In genomic region chr10:59911091-59911490, GRCm38 (mm10) we compare ENCODE assay signal across 9 mouse cellular contexts. TPM values are rescaled to one million over a fixed set of nuclear protein-coding genes. Genes with fewer than 3 reads are reported as not detected.
DNase-seq lines count a peak whose midpoint lies in the region; ATAC-seq lines count a peak whose summit lies in the region.
"Had no signal": no experiment of that assay in that cellular context is flagged by ENCODE, and none has a peak within 500 bp of the region (broad histone marks: within the 10 kb centered on the region; RNA-seq: fewer than 3 reads in every experiment).

No protein-coding gene starts in this region.

- peak overlapping the region; percentile 86 for H3K27ac ChIP-seq in forebrain, embryonic 10.5 days
- no peak overlapping the region for H3K27ac ChIP-seq in forebrain, embryonic 15.5 days (replicated peaks)
- H3K27ac ChIP-seq in hindbrain, embryonic 10.5 days, result peak overlapping the region; percentile 86
- peak overlapping the region; percentile 40; the same call in 1 of the 2 replicates for H3K27ac ChIP-seq in midbrain, embryonic 11.5 days (ENCODE audit: low read depth, low read length)

- peaks cover 65% of the 10 kb centered on the region for H3K4me1 ChIP-seq in forebrain, embryonic 10.5 days
- peaks cover 33% of the 10 kb centered on the region for H3K4me1 ChIP-seq in forebrain, embryonic 15.5 days
- peaks cover 68% of the 10 kb centered on the region for H3K4me1 ChIP-seq in hindbrain, embryonic 10.5 days (replicated peaks)
- H3K4me1 ChIP-seq in midbrain, embryonic 11.5 days (ENCODE audit: control insufficient read depth, insufficient read depth, low read length), result peaks cover 33% of the 10 kb centered on the region

- H3K4me2 ChIP-seq in forebrain, embryonic 15.5 days (replicated peaks), result no peak overlapping the region; the same call in 1 of the 2 replicates
- H3K4me2 ChIP-seq in midbrain, embryonic 11.5 days, result peak overlapping the region; percentile 37

- peaks cover 39% of the 10 kb centered on the region for H3K27me3 ChIP-seq in forebrain, embryonic 10.5 days (ENCODE audit: poor library complexity, severe bottlenecking)
- no peaks in the 10 kb centered on the region for H3K27me3 ChIP-seq in forebrain, embryonic 15.5 days
- H3K27me3 ChIP-seq in hindbrain, embryonic 10.5 days (ENCODE audit: insufficient read depth, poor library complexity, severe bottlenecking), result peaks cover 16% of the 10 kb centered on the region; the same call in 1 of the 2 replicates
- H3K27me3 ChIP-seq in midbrain, embryonic 11.5 days (ENCODE audit: control insufficient read depth, insufficient read depth, low read length), result no peaks in the 10 kb centered on the region; the same call in 1 of the 2 replicates

- no peak overlapping the region for H3K9ac ChIP-seq in forebrain, embryonic 15.5 days (replicated peaks)
- peak overlapping the region; percentile 52 for H3K9ac ChIP-seq in midbrain, embryonic 11.5 days (ENCODE audit: low read length)

- intact Hi-C loops in left cerebral cortex, postnatal 25 days (cut with DNase I), result no loop called here

- DNase-seq in forebrain, embryonic 10.5 days (ENCODE audit: extremely low spot score, low spot score), result no peak
- peak; percentile 88 for DNase-seq in A20 (ENCODE audit: low read depth, low spot score)
- DNase-seq in hindbrain, embryonic 10.5 days (ENCODE audit: low spot score), result no peak
- DNase-seq in midbrain, embryonic 11.5 days (ENCODE audit: low spot score, missing footprints), result no peak
- no peak for DNase-seq in cerebellum, postnatal 25 days
- no peak for DNase-seq in left cerebral cortex, postnatal 25 days (ENCODE audit: low spot score in 2 of 2)
- DNase-seq in frontal cortex, postnatal 10 days (ENCODE audit: low spot score in 2 of 2), result no peak

- peak overlapping the region; percentile 41; the same call in 1 of the 2 replicates for H3K4me3 ChIP-seq in forebrain, embryonic 10.5 days
- H3K4me3 ChIP-seq in forebrain, embryonic 15.5 days, result no peak overlapping the region
- peak overlapping the region; percentile 39 for H3K4me3 ChIP-seq in hindbrain, embryonic 10.5 days
- no peak overlapping the region for H3K4me3 ChIP-seq in midbrain, embryonic 11.5 days (ENCODE audit: low read depth, low read length)
- H3K4me3 ChIP-seq: myocyte had no signal

- 26% methylated on average over 6 of the region's 6 CpGs for WGBS in forebrain, embryonic 10.5 days
- WGBS in forebrain, embryonic 15.5 days, result 32% methylated on average over 6 of the region's 6 CpGs
- 21% methylated on average over 6 of the region's 6 CpGs for WGBS in hindbrain, embryonic 10.5 days
- WGBS in midbrain, embryonic 11.5 days, result 32% methylated on average over 6 of the region's 6 CpGs

- H3K9me3 ChIP-seq in forebrain, embryonic 10.5 days, result no peaks in the 10 kb centered on the region
- no peaks in the 10 kb centered on the region for H3K9me3 ChIP-seq in forebrain, embryonic 15.5 days
- no peaks in the 10 kb centered on the region for H3K9me3 ChIP-seq in hindbrain, embryonic 10.5 days
- no peaks in the 10 kb centered on the region for H3K9me3 ChIP-seq in midbrain, embryonic 11.5 days (ENCODE audit: control insufficient read depth, low read length)

- no peaks in the 10 kb centered on the region for H3K36me3 ChIP-seq in forebrain, embryonic 10.5 days (replicated peaks)
- no peaks in the 10 kb centered on the region for H3K36me3 ChIP-seq in forebrain, embryonic 15.5 days
- no peaks in the 10 kb centered on the region for H3K36me3 ChIP-seq in hindbrain, embryonic 10.5 days
- H3K36me3 ChIP-seq in midbrain, embryonic 11.5 days (ENCODE audit: control insufficient read depth, insufficient read depth, low read length), result no peaks in the 10 kb centered on the region

- ATAC-seq in forebrain, embryonic 15.5 days (replicated peaks), result no peak
- no peak for ATAC-seq in midbrain, embryonic 11.5 days (ENCODE audit: low FRiP score)

RNA-seq across cellular contexts. Expression of gene Dnajb12, which starts 31.7 kb away (rescaled TPM):
- 26.2 and 27.9 TPM in 2 replicates for polyA plus RNA-seq in forebrain, embryonic 10.5 days (2016; fragmentation: Nextera tagmentation; extraction: Ambion mirVana)
- 16.9 and 17.5 TPM in 2 replicates for polyA plus RNA-seq in forebrain, embryonic 15.5 days (2015; fragmentation: Nextera tagmentation; extraction: Ambion mirVana)
- polyA plus RNA-seq in hindbrain, embryonic 10.5 days (2016; fragmentation: Nextera tagmentation; extraction: Ambion mirVana), result 27.2 and 31.5 TPM in 2 replicates
- polyA plus RNA-seq in midbrain, embryonic 11.5 days (2014; fragmentation: Nextera tagmentation; extraction: Ambion mirVana), result 21.0 and 22.4 TPM in 2 replicates
- total RNA-seq in left cerebral cortex, postnatal 25 days (2021), result 10 to 100 TPM; 49.7 to 52.8 TPM

RNA-seq across cellular contexts. Expression of gene Ddit4, which starts 40.5 kb away (rescaled TPM):
- 32.7 and 35.3 TPM in 2 replicates for polyA plus RNA-seq in forebrain, embryonic 10.5 days (2016; fragmentation: Nextera tagmentation; extraction: Ambion mirVana)
- 90.0 and 92.5 TPM in 2 replicates for polyA plus RNA-seq in forebrain, embryonic 15.5 days (2015; fragmentation: Nextera tagmentation; extraction: Ambion mirVana)
- 37.5 and 37.6 TPM in 2 replicates for polyA plus RNA-seq in hindbrain, embryonic 10.5 days (2016; fragmentation: Nextera tagmentation; extraction: Ambion mirVana)
- 4.1 and 4.5 TPM in 2 replicates for polyA plus RNA-seq in midbrain, embryonic 11.5 days (2014; fragmentation: Nextera tagmentation; extraction: Ambion mirVana)
- 10 to 100 TPM; 40.8 to 42.6 TPM for total RNA-seq in left cerebral cortex, postnatal 25 days (2021)

Comparison
In these comparisons a context has a peak if more than half of its experiments do, and no peak if none do; other contexts are left out.
1. H3K4me3 ChIP-seq: peak in forebrain, embryonic 10.5 days (single experiment) and hindbrain, embryonic 10.5 days (single experiment); none in forebrain, embryonic 15.5 days (single experiment) and midbrain, embryonic 11.5 days (single experiment).